Mouse (Mus musculus) monocyte, adult 5-6 weeks (primary cell): ENCODE measurements around the gene Draxin. TPM values are rescaled to one million over a fixed set of nuclear protein-coding genes. Genes with fewer than 3 reads are reported as not detected.
"Not testable (repeated sequence)": the region's sequence is repeated elsewhere in the genome, so short reads cannot be mapped to it uniquely, and the experiment has no call there.

Experiments used
- ATAC-seq: fragments of 153-309, 156-312 bp; replicated peaks from 2 replicates; pipeline ENCODE4 v1.8.0; 2017; ENCODE audit warnings: mild to moderate bottlenecking; ENCODE audit not compliant: low TSS enrichment, insufficient number of reproducible peaks, severe bottlenecking, poor library complexity, low FRiP score
- total RNA-seq: library from RNA; stranded (forward); fragments of 200-1000, 200-491, 200-594 nt; gene quantifications from 3 replicates; pipeline ENCODE4 v1.2.3, GENCODE M21; 2017

The Draxin gene
- total RNA-seq, 1 experiment from 2014 or later, result 0.29 TPM

DNA sequence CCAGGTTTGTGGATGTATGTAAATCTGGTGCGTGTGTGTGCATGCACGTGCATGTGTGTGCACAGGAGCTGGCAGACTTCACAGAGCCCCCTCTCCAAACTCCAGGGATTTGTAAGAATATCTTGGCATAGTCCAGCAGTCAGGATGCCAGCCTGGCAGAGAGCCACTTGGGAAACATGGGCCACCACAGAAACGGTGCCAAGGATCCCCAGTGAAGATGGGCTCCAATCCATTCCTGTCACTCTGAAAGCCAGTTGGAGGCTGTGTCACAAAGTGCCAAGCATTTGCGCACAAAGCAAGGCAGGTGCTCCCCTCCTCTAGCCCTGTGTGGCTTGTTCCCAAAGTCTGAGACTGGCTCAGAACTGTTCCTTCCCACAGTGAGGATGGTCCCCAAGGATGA is 9.1 kb downstream of the Draxin start:
- ATAC-seq, result no peak

DNA sequence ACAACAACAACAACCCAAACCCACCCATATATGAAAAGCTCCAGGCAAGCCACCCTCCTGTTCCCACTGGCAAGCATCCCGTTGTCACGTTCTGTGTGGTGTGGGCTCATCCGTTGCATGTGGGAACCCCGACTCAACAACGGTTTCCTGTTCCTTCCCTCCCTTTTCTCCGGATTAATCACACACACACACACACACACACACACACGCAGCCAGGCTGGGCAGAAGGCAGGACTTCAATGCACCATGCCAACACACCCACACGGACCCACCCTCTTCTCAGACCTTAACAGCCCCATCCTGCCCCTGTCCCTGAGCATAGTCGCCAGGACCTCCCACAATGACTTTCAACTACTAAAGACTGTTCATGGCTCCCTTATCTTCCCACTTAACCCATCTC is 9.9 kb downstream of the Draxin start:
- no peak for ATAC-seq

DNA sequence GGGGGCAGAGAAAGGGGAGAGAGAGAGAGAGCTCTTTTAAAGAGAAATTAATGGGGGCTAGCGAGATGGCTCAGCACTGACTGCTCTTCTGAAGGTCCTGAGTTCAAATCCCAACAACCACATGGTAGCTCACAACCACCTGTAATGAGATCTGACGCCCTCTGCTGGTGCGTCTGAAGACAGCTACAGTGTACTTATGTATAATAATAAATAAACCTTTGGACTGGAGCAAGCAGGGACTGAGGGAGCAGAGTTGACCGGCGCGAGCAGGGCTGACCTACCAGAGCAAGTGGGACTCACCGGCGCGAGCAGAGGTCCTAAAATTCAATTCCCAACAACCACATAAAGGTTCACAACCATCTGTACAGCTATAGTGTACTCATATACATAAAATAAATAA is 10.9 kb downstream of the Draxin start:
- not testable (repeated sequence) for ATAC-seq

DNA sequence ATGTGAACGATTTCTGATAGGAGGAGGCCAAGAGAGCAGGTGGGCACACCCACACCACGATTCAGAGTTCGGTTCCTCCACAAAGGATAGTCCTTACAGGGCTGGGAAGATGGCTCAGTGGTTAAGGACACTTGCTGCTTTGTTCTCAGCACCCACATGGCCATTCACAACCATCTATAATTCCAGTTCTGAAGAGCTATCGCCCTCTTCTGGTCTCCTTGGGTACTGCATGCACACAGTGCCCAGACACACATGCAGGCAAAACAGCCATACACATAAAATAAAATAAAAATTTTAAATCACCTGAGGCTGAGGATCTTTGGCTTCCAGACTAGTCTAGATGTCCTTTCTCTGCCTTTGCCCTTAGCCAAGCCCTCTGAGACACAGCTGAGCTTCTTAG is 13.1 kb downstream of the Draxin start:
- ATAC-seq, result no peak

DNA sequence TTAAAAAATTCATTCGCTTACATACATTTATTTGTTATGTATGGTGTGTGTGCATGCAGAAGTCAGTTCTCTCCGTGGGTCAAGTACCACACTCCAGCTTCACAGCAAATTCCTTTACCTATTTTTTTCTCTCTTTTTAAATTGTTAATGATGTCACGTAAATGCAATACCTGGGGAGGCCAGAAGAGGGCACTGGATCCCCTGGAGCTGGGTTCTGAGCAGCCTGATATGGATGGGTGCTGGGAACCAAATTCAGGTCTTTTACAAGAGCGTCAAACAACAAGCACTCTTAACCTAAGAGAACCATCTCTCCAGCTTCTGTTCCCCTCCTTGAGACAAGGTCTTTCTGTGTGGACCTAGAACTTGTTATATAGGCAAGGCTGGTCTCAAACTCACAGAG is 13.8 kb downstream of the Draxin start:
- ATAC-seq, result no peak

GRCm38 (mm10) chr4:148115467-148115866 is 15.0 kb downstream of the Draxin start:
- ATAC-seq, result peak; percentile 15; the same call in 1 of the 2 replicates

- ATAC-seq, result peak; percentile 88
Measured at GRCm38 (mm10) chr4:148114758-148115391, 15.6 kb downstream of the Draxin start.

DNA sequence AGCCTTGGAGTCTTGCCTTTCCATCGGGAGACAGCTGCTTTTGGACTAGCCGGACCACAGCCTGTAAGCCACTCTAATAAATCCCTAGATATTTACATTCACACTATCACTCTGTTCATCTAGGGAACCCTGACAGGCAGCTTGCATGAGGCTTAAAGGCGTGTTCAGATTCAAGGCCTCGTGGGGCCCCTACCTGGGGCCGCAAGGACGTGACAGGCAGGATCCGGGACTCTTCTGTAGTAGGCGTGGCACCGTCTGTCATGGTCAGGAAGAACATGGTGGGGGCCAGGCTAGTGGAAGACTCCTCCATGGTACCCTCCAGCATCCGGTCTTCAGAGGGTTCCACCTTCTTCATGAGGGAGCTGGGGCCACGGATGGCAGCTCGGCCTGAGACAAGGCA is 18.0 kb downstream of the Draxin start:
- no peak for ATAC-seq

- no peak for ATAC-seq
Measured at GRCm38 (mm10) chr4:148109215-148109614, 21.3 kb downstream of the Draxin start.

GRCm38 (mm10) chr4:148108565-148109100 is 21.9 kb downstream of the Draxin start:
- no peak for ATAC-seq

- no peak for ATAC-seq
Measured at GRCm38 (mm10) chr4:148107621-148108291, 22.7 kb downstream of the Draxin start.

GRCm38 (mm10) chr4:148104146-148104545 is 26.4 kb downstream of the Draxin start:
- no peak for ATAC-seq

GRCm38 (mm10) chr4:148101801-148102527 is 28.5 kb downstream of the Draxin start:
- 0 out of 2 replicates have a peak, but pooled peaks have one; percentile 23 for ATAC-seq

DNA sequence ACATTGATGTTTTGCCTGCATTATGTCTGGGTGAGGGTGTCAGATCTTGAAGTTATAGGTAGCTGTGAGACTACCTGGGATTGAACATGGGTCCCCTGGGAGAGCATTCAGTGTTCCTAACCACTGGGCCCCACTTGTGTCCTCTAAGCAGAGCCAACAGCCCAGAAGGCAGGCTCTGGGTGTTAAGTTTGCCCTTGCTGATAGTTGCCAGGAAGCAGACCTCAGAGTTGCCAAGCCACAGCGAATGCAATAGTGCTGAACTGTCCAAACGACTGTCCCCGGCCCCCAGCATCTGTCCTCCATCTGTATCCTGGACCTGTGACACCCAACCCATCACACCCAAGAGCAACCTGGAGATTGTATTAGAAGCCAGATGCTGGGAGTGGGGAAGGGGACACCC is 31.8 kb downstream of the Draxin start:
- no peak for ATAC-seq

DNA sequence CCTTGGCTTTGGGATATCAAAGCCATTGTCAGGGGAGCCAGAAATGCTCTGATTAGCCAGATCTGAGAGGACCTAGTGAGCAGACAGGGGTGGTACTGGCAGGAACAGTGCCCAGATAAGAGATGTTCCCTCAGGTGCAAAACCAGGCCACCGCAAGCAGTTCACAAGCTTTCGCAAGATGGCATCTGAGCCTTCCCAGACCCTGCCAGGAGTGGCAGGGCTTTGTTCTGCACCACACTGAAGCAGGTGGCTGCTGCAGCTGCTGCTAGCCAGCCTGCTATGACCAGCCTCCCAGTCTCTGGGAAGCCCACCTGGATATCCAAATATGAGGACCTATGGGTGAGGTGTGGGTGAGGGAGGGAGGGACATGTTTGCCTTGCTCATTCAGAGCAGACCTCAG is 32.6 kb downstream of the Draxin start:
- no peak for ATAC-seq

GRCm38 (mm10) chr4:148095081-148095480 is 35.4 kb downstream of the Draxin start:
- ATAC-seq, result no peak

DNA sequence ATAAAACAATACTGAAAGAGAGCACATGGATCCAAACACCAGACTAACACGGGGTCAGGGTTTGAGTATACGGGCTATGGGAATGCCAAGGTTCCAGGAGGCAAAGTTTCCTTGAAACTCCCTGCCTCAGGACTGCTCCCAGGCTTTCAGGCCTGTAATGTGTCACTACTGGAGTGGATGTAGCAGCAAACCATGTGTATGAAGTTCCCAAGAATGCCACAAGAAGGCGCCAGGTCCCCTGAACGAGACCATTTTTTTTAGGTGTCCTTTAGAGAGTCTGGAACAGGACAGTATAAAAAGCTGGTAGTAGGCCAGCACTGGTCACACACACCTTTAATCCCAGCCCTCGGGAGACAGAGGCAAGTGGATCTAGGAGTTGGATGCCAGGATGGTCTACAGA is 36.3 kb downstream of the Draxin start:
- ATAC-seq, result no peak

GRCm38 (mm10) chr4:148092551-148093271 is 37.8 kb downstream of the Draxin start:
- ATAC-seq, result no peak

GRCm38 (mm10) chr4:148091181-148091580 is 39.3 kb downstream of the Draxin start:
- ATAC-seq, result no peak
